Mouse (Mus musculus): ENCODE measurements around the gene Crispld2. TPM values are rescaled to one million over a fixed set of nuclear protein-coding genes. Genes with fewer than 3 reads are reported as not detected.

The Crispld2 gene
- total RNA-seq, 2 experiments from 2014 or later, result 16.9 to 17.6 TPM

GRCm38 (mm10) chr8:120101068-120101972 lies 109.1 kb downstream of the Crispld2 start, which contains the start of gene Zdhhc7:
Gene Zdhhc7 (minus strand): TSS chr8:120101482.
- intact Hi-C loops (cut with DNase I), result no loop called here
- DNase-seq, result peak; percentile 86 to 87

Other genes with a start within 250 kb of the Crispld2 start
- 10 to 100 TPM; 11.6 to 14.6 TPM for gene Tldc1, start 214.0 kb upstream of the Crispld2 start, total RNA-seq (2021)
- 10 to 100 TPM; 26.1 to 29.3 TPM for gene Cotl1, start 151.9 kb upstream of the Crispld2 start, total RNA-seq (2021)
- 1 to 10 TPM; 3.7 TPM for gene Klhl36, start 130.2 kb upstream of the Crispld2 start, total RNA-seq (2021)
- 10 to 100 TPM; 48.1 to 49.2 TPM for gene Usp10, start 82.1 kb upstream of the Crispld2 start, total RNA-seq (2021)
- gene Gm20388, start 81.6 kb upstream of the Crispld2 start, total RNA-seq (2021), result under 1 TPM in 1 of 2 experiments, not detected in 1; 0.24 TPM
- gene Zdhhc7, start 109.0 kb downstream of the Crispld2 start, total RNA-seq (2021), result 10 to 100 TPM; 41.5 to 42.2 TPM
- gene 6430548M08Rik, start 121.7 kb downstream of the Crispld2 start, total RNA-seq (2021), result 10 to 100 TPM; 11.7 to 13.3 TPM
- not detected for gene Fam92b, start 185.0 kb downstream of the Crispld2 start, total RNA-seq (2021)
- gene Gse1, start 236.0 kb downstream of the Crispld2 start, total RNA-seq (2021), result 10 to 100 TPM; 29.0 to 33.1 TPM

All from heart, postnatal 14 days (tissue).